Mouse (Mus musculus): ENCODE results near the gene Rnf223. TPM values are rescaled to one million over a fixed set of nuclear protein-coding genes. Genes with fewer than 3 reads are reported as not detected.

Gene Rnf223
- under 1 TPM; 0.07 to 0.15 TPM for total RNA-seq (2021)
- long read RNA-seq, experiment 1 = 0 reads
- long read RNA-seq, experiment 2 = 0 reads

DNA sequence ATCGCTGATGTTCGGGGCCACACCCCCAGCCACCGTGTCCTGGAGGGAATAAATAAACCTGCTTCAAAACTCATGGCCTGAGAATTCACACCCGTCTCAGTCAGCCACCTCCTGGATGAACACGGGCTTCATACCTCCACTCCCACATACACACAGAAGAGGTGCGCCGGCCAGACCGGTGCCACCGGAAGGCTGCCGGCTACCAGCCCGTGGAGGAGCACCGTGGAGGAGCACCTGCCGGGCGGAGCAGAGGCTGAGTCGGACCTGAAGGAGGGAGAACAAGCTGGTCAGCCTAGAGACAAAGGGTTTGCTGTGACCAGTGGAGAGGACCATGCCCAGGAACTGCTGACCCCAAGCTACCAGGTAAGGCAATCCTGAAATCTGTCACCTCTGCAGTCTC, at the start of gene Rnf223:
Rnf223 (plus strand) TSS at position 78 of the 400 bp plus-strand sequence.
- DNase-seq = no peak

DNA sequence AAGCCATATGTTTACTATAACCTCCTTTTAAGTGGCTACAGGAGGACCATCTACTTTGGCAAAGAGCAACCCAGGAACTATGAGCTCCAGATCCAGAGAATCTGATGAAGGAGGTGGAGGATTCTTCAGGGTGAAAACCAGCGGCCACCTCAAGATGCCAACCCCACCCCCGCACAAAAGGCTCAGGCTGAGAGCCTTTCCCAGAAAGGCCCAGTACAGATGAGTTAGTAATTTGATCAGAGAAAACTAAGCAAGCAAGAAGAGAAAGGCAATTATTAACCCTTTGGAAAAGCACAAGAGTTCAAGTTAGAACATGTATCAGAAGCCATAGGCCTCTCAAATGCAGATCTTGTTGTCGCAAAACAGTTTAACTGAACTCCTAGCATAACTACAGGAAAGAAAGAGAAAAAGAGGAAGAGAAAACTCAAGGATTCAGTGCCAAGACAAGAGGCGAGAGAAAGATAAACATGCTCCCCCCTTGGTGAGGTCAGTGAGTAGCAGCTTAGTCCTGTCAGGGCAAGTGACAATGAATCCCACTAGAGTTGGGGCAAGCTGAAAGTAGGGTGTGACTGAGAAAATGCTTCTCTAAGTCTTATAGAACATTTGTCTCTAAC, 47.6 kb upstream of the Rnf223 start:
- DNase-seq = no peak

- no peak for DNase-seq
These were observed 47.0 kb upstream of the Rnf223 start for GRCm38 (mm10) chr4:156083348-156083747.

- DNase-seq = no peak
These were observed 46.0 kb upstream of the Rnf223 start for GRCm38 (mm10) chr4:156084096-156084879.

- no peak for DNase-seq
These were observed 45.1 kb upstream of the Rnf223 start for GRCm38 (mm10) chr4:156085256-156085655.

DNA sequence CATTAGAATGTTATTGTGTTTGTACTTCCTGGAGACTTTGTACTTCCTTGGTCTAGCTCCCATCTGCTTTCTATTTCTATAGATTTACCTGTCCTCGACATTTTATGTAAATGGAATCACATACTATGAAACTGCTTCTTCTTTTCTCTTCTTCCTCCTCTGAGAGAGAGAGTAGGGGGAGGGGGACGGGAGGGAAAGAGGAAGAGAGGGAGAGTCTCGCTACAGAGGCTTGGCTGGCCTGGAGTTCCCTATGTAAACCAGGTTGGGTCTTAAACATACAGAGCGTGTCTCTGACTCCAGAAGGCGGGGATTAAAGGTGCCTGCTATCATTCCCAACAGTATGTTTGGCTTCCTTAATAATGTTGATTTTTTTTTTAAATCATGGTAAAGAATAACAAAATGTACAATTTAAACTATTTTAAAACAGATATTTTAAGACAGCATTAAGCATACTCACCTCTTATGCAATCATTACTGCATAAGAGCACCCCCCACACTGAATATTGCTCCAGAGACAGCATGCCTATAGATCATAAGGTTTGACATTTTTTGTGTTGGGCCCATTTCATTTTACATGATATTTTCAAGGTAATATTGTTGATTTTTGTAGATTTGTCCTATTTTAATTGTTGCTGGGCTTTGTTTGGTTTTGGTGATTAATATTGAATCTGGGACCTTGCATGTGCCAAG, 42.8 kb upstream of the Rnf223 start:
- DNase-seq = no peak

DNA sequence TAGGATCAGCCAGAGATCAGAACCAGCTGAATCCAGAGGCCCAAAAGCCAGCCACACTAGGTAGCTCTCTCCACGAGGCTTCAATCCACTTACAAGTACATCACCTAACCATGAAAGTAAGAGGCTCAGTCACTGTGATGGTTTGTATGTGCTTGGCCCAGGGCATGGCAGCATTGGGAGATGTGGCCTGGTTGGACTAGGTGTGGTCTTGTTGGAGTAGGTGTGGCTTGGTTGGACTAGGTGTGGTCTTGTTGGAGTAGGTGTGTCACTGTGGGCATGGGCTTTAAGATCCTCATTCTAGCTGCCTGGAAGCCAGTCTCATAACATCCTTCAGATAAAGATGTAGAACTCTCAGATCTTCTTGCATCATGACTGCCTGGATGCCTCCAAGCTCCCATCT, 39.1 kb upstream of the Rnf223 start:
- no peak for DNase-seq

DNA sequence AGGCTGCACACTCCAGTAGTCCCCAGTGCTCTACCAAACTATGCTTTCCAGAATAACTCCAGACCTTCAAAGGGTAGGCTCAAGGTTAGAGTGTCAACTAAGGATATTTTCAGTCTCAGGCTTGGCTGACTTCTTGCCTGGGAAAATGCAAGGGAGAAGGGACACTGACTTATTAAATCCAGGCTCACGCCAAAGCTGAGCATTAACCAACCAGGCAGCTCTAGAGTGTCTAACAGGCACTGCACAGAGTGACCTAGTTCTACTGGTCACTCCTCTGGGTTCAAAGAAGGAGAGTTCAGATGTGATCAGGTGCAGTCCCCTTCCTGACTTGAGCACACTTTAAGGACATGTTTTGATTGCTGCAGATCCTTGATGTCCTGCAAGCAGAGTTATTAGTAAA, 37.5 kb upstream of the Rnf223 start:
- DNase-seq = no peak

DNA sequence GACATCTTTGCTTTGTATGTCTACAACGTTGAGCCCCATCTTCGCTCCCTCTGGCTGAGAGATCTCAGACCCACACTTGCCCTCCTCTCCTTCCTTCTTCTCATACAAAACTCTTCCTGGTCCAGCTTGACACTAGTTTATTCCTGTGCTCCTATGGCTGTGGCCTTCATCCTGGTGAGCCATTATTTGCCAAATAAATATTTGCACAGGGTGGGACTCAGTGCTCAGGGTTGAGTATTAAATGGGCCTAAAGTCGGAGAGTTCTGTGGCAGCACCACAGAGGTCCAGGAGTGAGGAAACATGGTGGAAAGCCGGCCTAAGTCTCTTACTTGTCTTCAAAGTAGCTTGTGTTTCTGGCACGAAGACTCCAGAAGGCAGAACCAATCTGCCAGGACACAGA, 36.6 kb upstream of the Rnf223 start:
- DNase-seq = no peak

- DNase-seq = no peak
These were observed 34.1 kb upstream of the Rnf223 start for GRCm38 (mm10) chr4:156096191-156096590.

DNA sequence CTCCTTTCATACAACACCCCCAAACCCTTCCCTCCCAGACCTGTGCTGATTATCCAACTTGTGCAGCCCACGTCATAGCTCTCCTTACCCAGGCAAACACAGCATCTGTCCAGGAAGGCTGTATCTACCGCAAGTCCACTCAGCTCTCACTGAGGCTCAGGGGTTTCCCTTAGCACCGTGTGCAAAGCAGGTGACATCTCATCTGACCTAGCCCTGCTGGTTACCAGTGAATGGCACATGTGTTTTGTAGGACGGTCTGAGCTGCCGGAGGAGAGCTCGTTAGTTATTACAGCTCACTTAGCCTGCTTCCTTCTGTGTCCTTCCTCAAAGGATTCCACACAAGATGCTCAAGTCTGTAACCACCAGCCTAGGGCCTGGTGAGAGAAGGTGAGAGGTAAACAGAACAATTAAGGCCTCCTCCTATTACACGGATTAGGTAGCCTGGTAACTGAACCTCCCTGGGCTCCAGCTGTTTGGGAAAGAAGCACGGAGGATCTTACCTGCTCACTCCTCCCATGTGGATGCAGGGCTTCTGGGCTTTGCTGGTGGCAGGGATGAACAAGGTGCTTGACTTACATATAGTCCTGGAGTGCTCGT, 32.4 kb upstream of the Rnf223 start:
- DNase-seq = no peak

- no peak for DNase-seq
These were observed 30.9 kb upstream of the Rnf223 start for GRCm38 (mm10) chr4:156099427-156099826.

- no peak for DNase-seq
These were observed 29.8 kb upstream of the Rnf223 start for GRCm38 (mm10) chr4:156100501-156100900.

DNA sequence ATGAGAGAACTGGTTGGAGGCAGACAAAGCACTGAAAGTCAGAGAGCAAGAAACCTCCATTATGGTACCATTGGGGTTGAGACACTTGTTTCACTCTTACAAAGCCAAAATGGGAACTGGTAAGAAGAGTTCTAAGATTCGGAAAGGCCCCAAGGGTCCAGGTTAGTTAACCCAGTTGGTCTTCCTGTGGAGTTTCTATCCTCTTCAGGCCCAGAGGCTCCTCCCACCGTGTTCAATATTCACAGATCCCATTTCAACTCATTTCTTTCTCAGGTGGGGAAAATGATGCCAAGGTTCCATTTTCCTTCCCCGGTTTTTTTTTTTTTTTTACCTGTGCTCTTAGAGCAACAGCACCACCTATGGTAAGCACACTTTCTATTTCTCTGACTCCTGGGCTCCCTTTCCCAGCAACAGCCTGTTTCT, 28.8 kb upstream of the Rnf223 start:
- DNase-seq = no peak

GRCm38 (mm10) chr4:156103342-156103741, 27.0 kb upstream of the Rnf223 start:
- no peak for DNase-seq

DNA sequence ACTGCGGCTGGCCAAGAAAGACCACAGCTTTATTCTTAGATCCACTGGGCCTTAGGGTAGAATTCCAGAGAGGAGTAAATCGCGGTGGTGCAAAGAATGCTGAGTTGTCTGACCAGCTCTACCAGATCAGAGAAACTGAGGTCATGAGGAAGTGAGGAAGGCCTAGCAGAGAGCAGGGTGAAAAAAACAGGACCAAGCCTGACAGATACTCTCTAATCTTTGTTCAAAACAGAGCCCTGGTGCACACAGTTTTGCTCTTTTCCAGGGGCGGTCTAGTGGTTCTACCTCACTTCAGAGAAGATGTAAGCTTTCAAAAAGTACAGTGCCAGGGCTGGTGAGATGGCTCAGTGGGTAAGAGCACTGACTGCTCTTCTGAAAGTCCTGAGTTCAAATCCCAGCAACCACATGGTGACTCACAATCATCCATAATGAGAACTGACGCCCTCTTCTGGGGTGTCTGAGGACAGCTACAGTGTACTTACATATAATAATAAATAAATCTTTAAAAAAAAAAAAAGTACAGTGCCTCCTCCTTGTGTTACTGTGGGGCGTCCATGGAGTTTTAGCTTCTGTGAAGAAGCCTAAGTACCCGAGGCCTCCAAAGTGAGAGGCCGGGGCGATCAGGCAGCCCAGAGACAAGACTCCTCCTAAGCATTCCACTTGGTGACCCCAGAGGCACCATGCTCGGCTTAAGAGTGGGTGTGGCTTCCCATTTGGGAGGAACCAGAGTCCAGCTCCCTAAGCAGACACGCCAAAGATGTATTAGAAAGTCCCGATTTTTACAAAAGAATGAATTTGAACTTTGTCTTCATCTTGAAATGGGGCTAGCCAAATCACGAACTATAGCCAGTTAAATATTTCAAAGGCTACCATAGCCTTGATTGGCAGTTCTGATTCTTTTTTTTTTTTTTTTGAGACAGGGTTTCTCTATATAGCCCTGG, 21.4 kb upstream of the Rnf223 start:
- DNase-seq = peak; percentile 68 to 77

- DNase-seq = peak; percentile 97 to 99
These were observed 20.6 kb upstream of the Rnf223 start, which contains the start of gene 9430015G10Rik for GRCm38 (mm10) chr4:156109570-156110331. Gene 9430015G10Rik, plus strand, starts transcription at chr4:156109982.

DNA sequence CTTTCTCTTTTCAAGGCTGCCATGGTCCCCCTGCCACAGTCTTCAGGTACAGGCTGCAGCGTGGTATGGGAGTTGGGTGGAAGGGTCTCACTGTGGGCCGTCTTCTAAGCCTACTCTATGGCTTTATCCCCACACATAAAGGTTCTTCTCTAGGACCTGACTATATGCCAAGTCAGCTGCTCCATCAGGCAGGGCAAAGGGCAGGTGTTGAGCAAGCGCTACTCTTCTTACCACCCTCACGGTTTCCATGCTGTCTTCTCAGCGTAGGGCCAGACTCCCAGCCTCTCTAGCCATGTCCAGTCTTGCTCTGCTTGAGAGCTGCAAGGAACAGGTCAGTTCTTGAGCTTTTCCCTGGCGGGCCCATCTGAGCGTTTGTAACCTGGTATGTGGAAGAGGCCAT, 6.2 kb upstream of the Rnf223 start:
- DNase-seq = no peak

DNA sequence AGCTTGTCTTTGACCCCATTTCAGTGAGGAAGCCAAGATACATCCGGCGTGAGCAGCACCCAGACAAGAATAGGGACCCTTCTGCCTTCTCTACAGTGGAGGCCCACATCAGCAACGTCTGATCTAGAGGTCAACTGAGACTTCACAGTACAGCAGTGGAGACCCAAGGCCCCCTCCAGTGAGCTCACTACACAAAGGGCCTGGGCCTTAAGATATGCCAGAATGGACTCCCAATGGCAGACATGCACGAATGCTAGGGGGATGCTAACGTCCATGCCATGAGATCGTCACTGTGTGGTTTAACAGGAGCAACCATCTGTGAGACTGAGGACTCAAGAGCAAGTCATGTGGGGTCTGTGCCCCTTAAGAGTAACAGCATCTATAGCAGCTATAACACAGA, 4.9 kb upstream of the Rnf223 start:
- no peak for DNase-seq

- no peak for DNase-seq
These were observed 3.5 kb upstream of the Rnf223 start for GRCm38 (mm10) chr4:156126841-156127240.

DNA sequence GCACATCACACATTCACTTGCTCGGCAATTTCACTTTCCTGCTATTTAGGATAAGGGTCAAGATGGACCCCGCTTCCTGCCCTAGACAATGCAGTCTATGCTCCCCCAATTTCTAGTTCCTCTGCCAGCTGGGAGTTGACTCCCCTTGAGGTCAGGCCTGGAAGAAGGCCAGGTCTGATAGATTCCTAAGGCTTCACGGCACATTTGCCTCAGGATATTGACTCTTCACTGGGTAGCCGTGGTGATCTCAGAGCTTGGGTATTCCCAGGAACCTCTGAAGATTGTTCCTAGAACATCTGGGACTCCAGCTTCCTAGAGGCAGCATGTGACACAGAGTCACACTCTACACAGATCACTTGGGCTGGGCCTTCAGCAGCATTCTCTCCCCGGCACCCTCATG, 1.6 kb upstream of the Rnf223 start:
- no peak for DNase-seq
